Comparison of ENCODE assay signal across 8 mouse cellular contexts in genomic region chr3:95163419-95164255, GRCm38 (mm10). TPM values are rescaled to one million over a fixed set of nuclear protein-coding genes. Genes with fewer than 3 reads are reported as not detected.
DNase-seq lines count a peak whose midpoint lies in the region; ATAC-seq lines count a peak whose summit lies in the region.

No protein-coding gene starts in this region.

- peak overlapping the region; percentile 66 for H3K4me2 ChIP-seq in neural tube, embryonic 11.5 days (ENCODE audit: low read depth)
- H3K4me2 ChIP-seq in limb, embryonic 12.5 days = peak overlapping the region; percentile 10; the same call in 1 of the 2 replicates
- H3K4me2 ChIP-seq in stomach, embryonic 16.5 days (ENCODE audit: low read depth, low read length) = peak overlapping the region; percentile 6

- no peaks in the 10 kb centered on the region for H3K9me3 ChIP-seq in neural tube, embryonic 11.5 days (ENCODE audit: control insufficient read depth, low read length)
- H3K9me3 ChIP-seq in limb, embryonic 12.5 days = no peaks in the 10 kb centered on the region
- H3K9me3 ChIP-seq in stomach, embryonic 16.5 days (replicated peaks; ENCODE audit: control insufficient read depth, low read length) = no peaks in the 10 kb centered on the region

- no peak for ATAC-seq in neural tube, embryonic 11.5 days (ENCODE audit: insufficient read depth, low FRiP score, low TSS enrichment)
- no peak for ATAC-seq in limb, embryonic 12.5 days (ENCODE audit: insufficient number of reproducible peaks, insufficient read depth, low FRiP score, low TSS enrichment, low read depth)
- peak; percentile 14; the same call in 1 of the 2 replicates for ATAC-seq in stomach, embryonic 16.5 days (ENCODE audit: insufficient read depth, low FRiP score)

- 66% methylated on average over 11 of the region's 11 CpGs for WGBS in neural tube, embryonic 11.5 days
- 56% methylated on average over 11 of the region's 11 CpGs for WGBS in limb, embryonic 12.5 days
- WGBS in stomach, embryonic 16.5 days = 49% methylated on average over 11 of the region's 11 CpGs

- H3K27me3 ChIP-seq in neural tube, embryonic 11.5 days (ENCODE audit: control insufficient read depth, insufficient read depth, low read length) = no peaks in the 10 kb centered on the region
- peaks cover 7% of the 10 kb centered on the region; the same call in 1 of the 2 replicates for H3K27me3 ChIP-seq in limb, embryonic 12.5 days
- no peaks in the 10 kb centered on the region for H3K27me3 ChIP-seq in stomach, embryonic 16.5 days (ENCODE audit: control insufficient read depth, insufficient read depth, low read length)

- peaks cover 4% of the 10 kb centered on the region for H3K36me3 ChIP-seq in neural tube, embryonic 11.5 days (ENCODE audit: control insufficient read depth, insufficient read depth, low read length)
- H3K36me3 ChIP-seq in limb, embryonic 12.5 days = peaks cover 60% of the 10 kb centered on the region
- H3K36me3 ChIP-seq in stomach, embryonic 16.5 days (ENCODE audit: control insufficient read depth, insufficient read depth, low read length) = no peaks in the 10 kb centered on the region

- no peak overlapping the region for H3K4me3 ChIP-seq in neural tube, embryonic 11.5 days (ENCODE audit: low read depth, low read length)
- no peak overlapping the region for H3K4me3 ChIP-seq in limb, embryonic 12.5 days (replicated peaks)
- H3K4me3 ChIP-seq in stomach, embryonic 16.5 days (replicated peaks; ENCODE audit: low read length) = no peak overlapping the region

- no peak for DNase-seq in neural tube, embryonic 11.5 days (ENCODE audit: low spot score)
- no peak for DNase-seq in neural tube, embryonic 10.5 days (ENCODE audit: extremely low spot score, low spot score)
- DNase-seq in gastrocnemius, adult 8-10 months (ENCODE audit: low spot score in 2 of 2) = peak; percentile 82 to 90
- DNase-seq in yolk sac, embryonic 10.5 days (ENCODE audit: low spot score) = no peak
- no peak for DNase-seq in right cerebral cortex, postnatal 14 days
- no peak for DNase-seq in left cerebral cortex, adult 18-20 months (ENCODE audit: low spot score in 2 of 2)

- no peak overlapping the region for H3K27ac ChIP-seq in neural tube, embryonic 11.5 days (ENCODE audit: low read depth, low read length)
- H3K27ac ChIP-seq in limb, embryonic 12.5 days = 0 out of 2 replicates have a peak overlapping the region, but pooled peaks have one; percentile 45
- peak overlapping the region; percentile 38; the same call in 1 of the 2 replicates for H3K27ac ChIP-seq in stomach, embryonic 16.5 days (ENCODE audit: low read length)

- H3K4me1 ChIP-seq in neural tube, embryonic 11.5 days (ENCODE audit: control insufficient read depth, insufficient read depth, low read length) = peaks cover 24% of the 10 kb centered on the region
- H3K4me1 ChIP-seq in limb, embryonic 12.5 days (replicated peaks) = peaks cover 32% of the 10 kb centered on the region
- H3K4me1 ChIP-seq in stomach, embryonic 16.5 days (ENCODE audit: control insufficient read depth, insufficient read depth, low read length) = peaks cover 32% of the 10 kb centered on the region

- no peak overlapping the region for H3K9ac ChIP-seq in neural tube, embryonic 11.5 days (ENCODE audit: low read length)
- no peak overlapping the region; the same call in 1 of the 2 replicates for H3K9ac ChIP-seq in limb, embryonic 12.5 days (replicated peaks)
- H3K9ac ChIP-seq in stomach, embryonic 16.5 days (ENCODE audit: low read length) = peak overlapping the region; percentile 1; the same call in 1 of the 2 replicates

RNA-seq across cellular contexts. Expression of gene Sema6c, which starts 3.4 kb away (rescaled TPM):
- polyA plus RNA-seq in neural tube, embryonic 11.5 days (2014; fragmentation: Nextera tagmentation; extraction: Ambion mirVana) = 22.5 and 24.4 TPM in 2 replicates
- total RNA-seq in gastrocnemius, adult 8-10 months (2022) = 10 to 100 TPM; 67.3 to 91.3 (median 87.4) TPM
- 23.7 and 26.4 TPM in 2 replicates for polyA plus RNA-seq in limb, embryonic 12.5 days (2016; fragmentation: Nextera tagmentation; extraction: Ambion mirVana)
- 1.5 and 2.6 TPM in 2 replicates for polyA plus RNA-seq in stomach, embryonic 16.5 days (2015; fragmentation: Nextera tagmentation; extraction: Ambion mirVana)
- 10 to 100 TPM; 24.4 to 27.0 TPM for total RNA-seq in left cerebral cortex, adult 18-20 months (2021)

RNA-seq across cellular contexts. Expression of gene Tnfaip8l2, which starts 21.5 kb away (rescaled TPM):
- polyA plus RNA-seq in neural tube, embryonic 11.5 days (2014; fragmentation: Nextera tagmentation; extraction: Ambion mirVana) = 1.4 and 1.5 TPM in 2 replicates
- total RNA-seq in gastrocnemius, adult 8-10 months (2022) = under 1 TPM; 0.25 to 0.35 (median 0.29) TPM
- polyA plus RNA-seq in limb, embryonic 12.5 days (2016; fragmentation: Nextera tagmentation; extraction: Ambion mirVana) = 1.7 and 2.2 TPM in 2 replicates
- polyA plus RNA-seq in stomach, embryonic 16.5 days (2015; fragmentation: Nextera tagmentation; extraction: Ambion mirVana) = 5.4 and 6.5 TPM in 2 replicates
- total RNA-seq in left cerebral cortex, adult 18-20 months (2021) = 1 to 10 TPM; 1.5 to 1.6 TPM

RNA-seq across cellular contexts. Expression of gene Lysmd1, which starts 29.7 kb away (rescaled TPM):
- polyA plus RNA-seq in neural tube, embryonic 11.5 days (2014; fragmentation: Nextera tagmentation; extraction: Ambion mirVana) = 15.5 and 17.9 TPM in 2 replicates
- 1 to 10 TPM; 6.3 to 8.2 (median 7.3) TPM for total RNA-seq in gastrocnemius, adult 8-10 months (2022)
- polyA plus RNA-seq in limb, embryonic 12.5 days (2016; fragmentation: Nextera tagmentation; extraction: Ambion mirVana) = 16.6 and 18.0 TPM in 2 replicates
- 13.7 and 14.5 TPM in 2 replicates for polyA plus RNA-seq in stomach, embryonic 16.5 days (2015; fragmentation: Nextera tagmentation; extraction: Ambion mirVana)
- 10 to 100 TPM; 15.8 to 17.1 TPM for total RNA-seq in left cerebral cortex, adult 18-20 months (2021)

RNA-seq across cellular contexts. Expression of gene Scnm1, which starts 29.8 kb away (rescaled TPM):
- 85.0 and 89.6 TPM in 2 replicates for polyA plus RNA-seq in neural tube, embryonic 11.5 days (2014; fragmentation: Nextera tagmentation; extraction: Ambion mirVana)
- 10 to 100 TPM; 24.9 to 37.2 (median 33.4) TPM for total RNA-seq in gastrocnemius, adult 8-10 months (2022)
- 80.7 and 83.6 TPM in 2 replicates for polyA plus RNA-seq in limb, embryonic 12.5 days (2016; fragmentation: Nextera tagmentation; extraction: Ambion mirVana)
- polyA plus RNA-seq in stomach, embryonic 16.5 days (2015; fragmentation: Nextera tagmentation; extraction: Ambion mirVana) = 55.8 and 58.2 TPM in 2 replicates
- total RNA-seq in left cerebral cortex, adult 18-20 months (2021) = 10 to 100 TPM; 45.3 to 47.6 TPM

RNA-seq across cellular contexts. Expression of gene Tmod4, which starts 39.4 kb away (rescaled TPM):
- polyA plus RNA-seq in neural tube, embryonic 11.5 days (2014; fragmentation: Nextera tagmentation; extraction: Ambion mirVana) = 0.57 and 1.0 TPM in 2 replicates
- 100 to 1,000 TPM; 688 to 884 (median 752) TPM for total RNA-seq in gastrocnemius, adult 8-10 months (2022)
- polyA plus RNA-seq in limb, embryonic 12.5 days (2016; fragmentation: Nextera tagmentation; extraction: Ambion mirVana) = 1.0 and 1.4 TPM in 2 replicates
- polyA plus RNA-seq in stomach, embryonic 16.5 days (2015; fragmentation: Nextera tagmentation; extraction: Ambion mirVana) = 2.2 and 7.3 TPM in 2 replicates
- total RNA-seq in left cerebral cortex, adult 18-20 months (2021) = under 1 TPM in 1 of 2 experiments, not detected in 1; 0.73 TPM

Comparison
In these comparisons a context has a peak if more than half of its experiments do, and no peak if none do; other contexts are left out.
1. DNase-seq: peak in gastrocnemius, adult 8-10 months (2 of 2); none in neural tube, embryonic 11.5 days (single experiment), neural tube, embryonic 10.5 days (single experiment), yolk sac, embryonic 10.5 days (single experiment), right cerebral cortex, postnatal 14 days (single experiment) and left cerebral cortex, adult 18-20 months (0 of 2).
2. H3K4me2 ChIP-seq: peak in every context shown above with its lines; median percentile 66 in neural tube, embryonic 11.5 days; 10 in limb, embryonic 12.5 days; 6 in stomach, embryonic 16.5 days.